Mouse (Mus musculus) MEL (cell line): ENCODE results near the gene 4930426L09Rik. TPM values are rescaled to one million over a fixed set of nuclear protein-coding genes. Genes with fewer than 3 reads are reported as not detected.

Source experiments
- DNase-seq: peaks from one replicate; pipeline ENCODE4 v3.0.0; 2011; ENCODE audit warnings: low read depth, low spot score
- H3K27ac ChIP-seq: 2 replicates; pipeline ENCODE4 v1.5.1; 2012; ENCODE audit warnings: low read depth, mild to moderate bottlenecking, control low read depth, low read length, moderate library complexity; ENCODE audit not compliant: control insufficient read depth
- H3K27me3 ChIP-seq, 2 experiments: fragments of 150-350 bp in 1 of 2; sonication (generic) in 1 of 2; 2 replicates each; pipeline ENCODE4 v1.6.1; 2012; ENCODE audit warnings: low read length in 2 of 2, mild to moderate bottlenecking in 2 of 2, improper control_type of control experiment in 1 of 2, moderate library complexity in 1 of 2; ENCODE audit not compliant: insufficient read depth in 2 of 2, control insufficient read depth in 1 of 2
- H3K36me3 ChIP-seq, 2 experiments: 2 replicates each; pipeline ENCODE4 v1.6.1; 2012 to 2014; ENCODE audit warnings: low read length in 2 of 2, improper control_type of control experiment in 1 of 2, inconsistent platforms in 1 of 2, mild to moderate bottlenecking in 1 of 2; ENCODE audit not compliant: insufficient read depth in 2 of 2, control insufficient read depth in 1 of 2
- H3K4me1 ChIP-seq, 2 experiments: fragments of 150-350 bp in 1 of 2; sonication (generic) in 1 of 2; 2 replicates each; pipeline ENCODE4 v1.6.1; 2012; ENCODE audit warnings: low read length in 2 of 2, improper control_type of control experiment in 1 of 2, mild to moderate bottlenecking in 1 of 2; ENCODE audit not compliant: insufficient read depth in 2 of 2, control insufficient read depth in 1 of 2
- H3K4me3 ChIP-seq, 2 experiments: fragments of 150-350 bp in 1 of 2; sonication (generic) in 1 of 2; 2 replicates each; pipeline ENCODE4 v1.5.1; 2012; ENCODE audit warnings: low read depth in 2 of 2, low read length in 2 of 2, mild to moderate bottlenecking in 2 of 2, moderate library complexity in 2 of 2, control low read depth in 1 of 2, improper control_type of control experiment in 1 of 2; ENCODE audit not compliant: control insufficient read depth in 1 of 2, insufficient read depth in 1 of 2
- H3K79me2 ChIP-seq: 2 replicates; pipeline ENCODE4 v1.6.1; 2012; ENCODE audit warnings: mild to moderate bottlenecking, low read length, moderate library complexity; ENCODE audit not compliant: control insufficient read depth, poor library complexity, insufficient read depth
- H3K9ac ChIP-seq: 2 replicates; pipeline ENCODE4 v1.6.1; 2012; ENCODE audit warnings: low read depth, mild to moderate bottlenecking, control low read depth, low read length, moderate library complexity; ENCODE audit not compliant: control insufficient read depth, poor library complexity, severe bottlenecking
- H3K9me3 ChIP-seq: fragments of 150-350 bp; sonication (generic); replicated peaks from 2 replicates; pipeline ENCODE4 v1.6.1; 2012; ENCODE audit warnings: mild to moderate bottlenecking, low read length, improper control_type of control experiment, moderate library complexity; ENCODE audit not compliant: insufficient read depth
- CHD2 ChIP-seq: IDR thresholded peaks from 2 replicates; pipeline ENCODE4 v1.6.1; 2011; ENCODE audit warnings: low read length, improper control_type of control experiment
- E2F4 ChIP-seq: IDR thresholded peaks from 2 replicates; pipeline ENCODE4 v1.6.1; 2011; ENCODE audit warnings: low read depth, low read length, improper control_type of control experiment, borderline replicate concordance
- ELF1 ChIP-seq: IDR thresholded peaks from 2 replicates; pipeline ENCODE4 v1.6.1; 2014; ENCODE audit warnings: low read depth, mild to moderate bottlenecking, inconsistent platforms, low read length, improper control_type of control experiment, moderate library complexity
- GATA1 ChIP-seq: IDR thresholded peaks from 2 replicates; pipeline ENCODE4 v1.6.1; 2011; ENCODE audit warnings: low read depth, low read length, improper control_type of control experiment
- MAFK ChIP-seq: IDR thresholded peaks from 2 replicates; pipeline ENCODE4 v1.6.1; 2011; ENCODE audit warnings: low read depth, mild to moderate bottlenecking, low read length, improper control_type of control experiment, borderline replicate concordance
- MAZ ChIP-seq: IDR thresholded peaks from 2 replicates; pipeline ENCODE4 v1.6.1; 2012; ENCODE audit warnings: low read depth, mild to moderate bottlenecking, inconsistent platforms, low read length, improper control_type of control experiment
- MEF2A ChIP-seq: IDR thresholded peaks from 2 replicates; pipeline ENCODE4 v1.6.1; 2014; ENCODE audit warnings: low read depth, mild to moderate bottlenecking, inconsistent platforms, low read length, improper control_type of control experiment; ENCODE audit not compliant: poor library complexity, insufficient replicate concordance, severe bottlenecking; ENCODE audit errors: extremely low read depth
- MXI1 ChIP-seq: IDR thresholded peaks from 2 replicates; pipeline ENCODE4 v1.6.1; 2011; ENCODE audit warnings: mild to moderate bottlenecking, low read depth, low read length, improper control_type of control experiment
- MYB ChIP-seq: IDR thresholded peaks from 2 replicates; pipeline ENCODE4 v1.6.1; 2011; ENCODE audit warnings: mild to moderate bottlenecking, low read depth, low read length, improper control_type of control experiment
- MYC ChIP-seq: IDR thresholded peaks from 2 replicates; pipeline ENCODE4 v1.6.1; 2011; ENCODE audit warnings: low read depth, mild to moderate bottlenecking, low read length, improper control_type of control experiment, moderate library complexity
- SIN3A ChIP-seq: IDR thresholded peaks from 2 replicates; pipeline ENCODE4 v1.6.1; 2012; ENCODE audit warnings: low read length, improper control_type of control experiment, inconsistent platforms
- TBP ChIP-seq: IDR thresholded peaks from 2 replicates; pipeline ENCODE4 v1.8.0; 2011; ENCODE audit warnings: low read depth, low read length, improper control_type of control experiment
- UBTF ChIP-seq: IDR thresholded peaks from 2 replicates; pipeline ENCODE4 v1.6.1; 2012; ENCODE audit warnings: low read depth, mild to moderate bottlenecking, inconsistent platforms, low read length, improper control_type of control experiment, moderate library complexity, borderline replicate concordance; ENCODE audit not compliant: insufficient read depth
- USF1 ChIP-seq: IDR thresholded peaks from 2 replicates; pipeline ENCODE4 v1.6.1; 2014; ENCODE audit warnings: low read depth, mild to moderate bottlenecking, inconsistent platforms, low read length, improper control_type of control experiment, moderate library complexity
- USF2 ChIP-seq, 2 experiments: IDR thresholded peaks; 2 replicates each; pipeline ENCODE4 v1.6.1; 2011 to 2012; ENCODE audit warnings: improper control_type of control experiment in 2 of 2, low read length in 2 of 2, borderline replicate concordance in 1 of 2, inconsistent platforms in 1 of 2, low read depth in 1 of 2, mild to moderate bottlenecking in 1 of 2; ENCODE audit not compliant: insufficient read depth in 1 of 2
- polyA plus RNA-seq, 2 experiments: library from polyadenylated mRNA; stranded (reverse) in 1 of 2; unstranded in 1 of 2; fragments of >175 nt in 1 of 2; fragments of >200 nt in 1 of 2; gene quantifications; 2 replicates each; pipeline versions ENCODE4 v1.2.1 to v1.2.4; 2012; ENCODE audit warnings: low replicate concordance in 2 of 2, low read depth in 1 of 2; ENCODE audit not compliant: insufficient read length in 2 of 2, insufficient read depth in 1 of 2, missing spikeins in 1 of 2
- total RNA-seq: library from RNA; depleted of rRNA; stranded (reverse); fragments of 300-350 nt; gene quantifications from 2 replicates; pipeline ENCODE4 v1.2.3, GENCODE M21; 2012

Gene 4930426L09Rik
- total and polyA plus RNA-seq, 3 experiments = 0.12 to 0.19 TPM; not detected in 1

- Histone ChIP-seq H3K4me3 (no peak overlapping the region), H3K27me3 (no peaks in the 10 kb centered on the region), H3K9ac (no peak overlapping the region), H3K4me1 (peaks cover 48 to 56% of the 10 kb centered on the region in 2 experiments), H3K27ac (peak overlapping the region; percentile 45), H3K36me3 (peaks cover 0 to 62% of the 10 kb centered on the region in 2 experiments; a peak in 3 of 4 replicates), H3K79me2 (peaks cover 29% of the 10 kb centered on the region), H3K9me3 (no peaks in the 10 kb centered on the region)
- no peak for DNase-seq
- no peak for TF ChIP-seq ELF1
- no peak for TF ChIP-seq MYB
- no peak for TF ChIP-seq USF2 (IDR thresholded peaks at IDR 0.05; ENCODE audit: borderline replicate concordance in 1 of 2, insufficient read depth in 1 of 2, low read depth in 1 of 2, low read length in 2 of 2)
- no peak for TF ChIP-seq MAZ
- no peak for TF ChIP-seq TBP
- TF ChIP-seq MEF2A = no peak
- no peak for TF ChIP-seq MAFK
- TF ChIP-seq E2F4 = no peak
- no peak for TF ChIP-seq MYC
- no peak for TF ChIP-seq CHD2
- no peak for TF ChIP-seq GATA1
These were observed 39.6 kb upstream of the 4930426L09Rik start for GRCm38 (mm10) chr2:18958501-18958900.

GRCm38 (mm10) chr2:18959008-18959407 lies 39.1 kb upstream of the 4930426L09Rik start:
- no peak for DNase-seq
- Histone ChIP-seq H3K9me3 (no peaks in the 10 kb centered on the region), H3K79me2 (peaks cover 25% of the 10 kb centered on the region), H3K9ac (no peak overlapping the region), H3K27ac (peak overlapping the region; percentile 45; the same call in 1 of the 2 replicates), H3K27me3 (no peaks in the 10 kb centered on the region), H3K4me1 (peaks cover 44 to 51% of the 10 kb centered on the region in 2 experiments), H3K36me3 (peaks cover 0 to 57% of the 10 kb centered on the region in 2 experiments; a peak in 3 of 4 replicates), H3K4me3 (no peak overlapping the region)
- TF ChIP-seq MXI1 (no peak), SIN3A (no peak), MAZ (no peak), USF2 (IDR thresholded peaks at IDR 0.05; ENCODE audit: borderline replicate concordance in 1 of 2, insufficient read depth in 1 of 2, low read depth in 1 of 2, low read length in 2 of 2) (0 out of 4 replicates have a peak, but pooled peaks of 1 of the 2 experiments have one; percentile 38), UBTF (no peak), USF1 (peak; percentile 82)
